Mouse (Mus musculus): ENCODE results near the gene Rpl27.

GRCm38 (mm10) chr11:101416433-101417100 lies 25.5 kb upstream of the Rpl27 start:
- TF ChIP-seq CTCF (IDR thresholded peaks at IDR 0.05; ENCODE audit: low read depth) (no peak), EP300 (optimal IDR thresholded peaks at IDR 0.05) (no peak)
